Mouse (Mus musculus): ENCODE measurements around the gene Prickle1.
A peak's percentile ranks its signal among the peaks of the same experiment; 100 is the strongest.

Prickle1 gene

DNA sequence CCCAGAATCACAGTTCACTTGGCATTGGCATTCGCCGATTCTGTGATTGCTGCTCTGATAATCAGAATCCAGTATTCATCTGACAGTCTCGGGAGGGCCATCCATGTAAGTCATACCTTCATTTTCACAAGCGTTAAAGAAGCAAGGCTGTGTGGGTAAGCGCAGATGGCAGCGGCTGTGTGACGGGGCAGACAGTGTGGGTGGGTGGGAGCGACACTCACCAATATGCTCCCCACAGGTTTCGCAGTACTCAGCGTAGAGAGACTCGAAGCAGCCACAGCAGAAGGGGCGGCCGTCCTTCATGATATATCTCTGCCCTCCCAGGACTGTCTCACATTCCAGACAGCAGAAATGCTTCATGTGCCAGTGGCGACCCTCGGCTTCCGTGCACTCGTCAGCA is 90.9 kb downstream of the Prickle1 start:
- DNase-seq (ENCODE audit: low spot score) = no peak

DNA sequence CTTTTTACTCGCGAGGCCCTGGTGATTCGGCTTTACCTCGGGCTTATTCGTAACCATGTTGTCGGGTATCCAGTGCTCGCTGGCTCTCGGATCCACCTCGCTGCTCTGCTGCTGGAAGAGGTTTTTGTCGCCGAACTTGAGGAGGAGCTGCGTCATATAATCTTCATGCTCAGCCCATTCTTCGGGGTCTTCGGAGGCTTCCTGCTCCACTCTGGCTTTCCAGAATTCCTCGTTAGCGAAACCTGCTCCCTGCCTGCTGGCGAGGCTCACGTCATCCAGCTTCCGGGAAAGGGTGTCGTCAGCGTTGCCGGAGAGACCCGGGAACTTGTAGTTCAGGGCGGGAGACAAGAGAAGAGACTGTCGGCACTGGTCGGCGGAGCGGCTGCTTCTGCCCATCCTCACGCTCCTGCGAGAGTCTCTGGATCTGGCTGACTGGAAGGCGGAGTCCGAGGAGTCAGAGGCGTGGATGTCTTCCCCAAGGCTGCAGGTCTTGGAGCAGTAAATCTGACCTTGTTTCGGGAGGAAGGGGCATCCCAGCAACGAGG is 92.4 kb downstream of the Prickle1 start:
- DNase-seq (ENCODE audit: low spot score) = no peak

DNA sequence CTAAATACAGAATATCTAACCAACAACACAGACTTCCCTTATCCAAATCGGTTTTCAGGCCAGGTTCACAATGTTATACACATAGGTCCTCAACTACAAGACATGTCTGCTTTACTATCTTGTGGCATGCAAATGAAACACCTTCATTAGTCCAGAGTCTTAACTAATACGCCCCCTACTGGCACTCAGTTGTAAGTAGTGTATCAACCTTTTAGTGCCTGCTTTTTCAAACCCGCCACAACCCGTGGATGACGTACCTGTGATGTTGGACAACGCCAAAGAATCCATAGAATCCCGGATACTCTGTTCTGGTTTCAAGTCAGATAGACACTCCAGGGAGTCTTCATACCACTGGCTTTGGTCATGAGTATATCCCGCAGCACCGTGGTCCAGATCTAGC is 93.0 kb downstream of the Prickle1 start:
- no peak for DNase-seq (ENCODE audit: low spot score)

- no peak for DNase-seq (ENCODE audit: low spot score)
Measured at GRCm38 (mm10) chr15:93499866-93500265, 95.8 kb downstream of the Prickle1 start.

GRCm38 (mm10) chr15:93494700-93495099 is 101.0 kb downstream of the Prickle1 start:
- no peak for DNase-seq (ENCODE audit: low spot score)

GRCm38 (mm10) chr15:93489597-93489996 is 106.1 kb downstream of the Prickle1 start:
- no peak for DNase-seq (ENCODE audit: low spot score)

GRCm38 (mm10) chr15:93486066-93486465 is 109.6 kb downstream of the Prickle1 start:
- DNase-seq (ENCODE audit: low spot score) = no peak

DNA sequence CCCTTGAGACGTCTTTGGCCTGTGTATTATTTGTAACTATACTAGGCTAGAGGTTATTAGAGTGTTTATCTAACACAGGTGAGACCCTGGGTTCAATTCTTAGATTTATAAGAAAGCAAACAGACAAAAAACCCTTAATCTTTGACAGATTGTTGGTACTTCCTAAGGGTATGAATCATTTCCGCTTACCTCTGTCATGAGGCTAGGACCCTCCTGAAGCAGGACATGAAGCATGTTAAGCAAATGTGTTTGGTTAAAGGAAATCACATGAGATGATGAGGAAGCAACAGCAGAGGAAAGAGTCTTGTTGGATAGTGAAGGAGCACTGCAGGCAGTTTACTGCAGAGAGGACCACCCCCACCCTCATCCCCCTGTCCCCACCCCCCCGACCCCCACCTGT is 110.4 kb downstream of the Prickle1 start:
- no peak for DNase-seq (ENCODE audit: low spot score)

GRCm38 (mm10) chr15:93484261-93484710 is 111.4 kb downstream of the Prickle1 start:
- no peak for DNase-seq (ENCODE audit: low spot score)

- no peak for DNase-seq (ENCODE audit: low spot score)
Measured at GRCm38 (mm10) chr15:93481112-93481511, 114.6 kb downstream of the Prickle1 start.

GRCm38 (mm10) chr15:93479445-93479844 is 116.2 kb downstream of the Prickle1 start:
- DNase-seq (ENCODE audit: low spot score) = peak; percentile 58

DNA sequence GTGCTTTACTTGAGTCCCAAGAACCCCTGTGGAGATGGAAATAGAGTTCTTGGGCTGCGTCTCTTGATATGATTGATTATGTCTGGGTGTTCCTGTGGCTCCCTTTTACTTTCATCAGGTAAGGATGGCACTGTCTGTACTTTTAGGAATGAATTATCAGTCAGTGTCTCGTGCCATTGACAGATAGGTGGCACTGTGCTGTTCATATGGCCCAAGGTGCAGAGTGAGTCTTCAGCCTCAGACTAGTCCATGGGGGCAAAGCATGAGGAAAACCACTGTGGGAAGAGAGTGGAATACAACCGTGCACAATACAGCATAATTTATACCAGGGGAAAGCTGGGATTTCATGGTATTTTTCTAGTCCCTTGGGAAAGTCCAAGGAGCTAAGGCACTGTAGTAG is 117.0 kb downstream of the Prickle1 start:
- no peak for DNase-seq (ENCODE audit: low spot score)

DNA sequence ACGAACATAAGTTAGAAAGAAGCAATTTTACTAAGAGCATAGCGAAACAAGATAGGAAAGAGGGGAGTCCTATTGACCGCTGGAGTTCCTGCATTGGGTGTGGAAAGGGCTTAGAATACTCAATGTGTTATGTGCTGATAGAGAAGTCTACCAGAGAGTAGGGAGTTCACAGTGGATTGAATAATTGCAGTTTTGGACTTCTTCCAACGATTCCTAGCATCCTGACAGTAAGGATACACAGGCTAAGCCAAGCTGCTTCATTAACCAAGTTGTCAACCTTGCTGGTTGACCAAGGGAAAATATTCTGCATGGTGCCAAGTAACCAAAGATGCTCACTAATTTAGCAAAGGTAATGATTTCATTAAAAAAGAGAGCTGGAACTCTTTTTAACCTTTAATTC is 118.0 kb downstream of the Prickle1 start:
- no peak for DNase-seq (ENCODE audit: low spot score)

GRCm38 (mm10) chr15:93475688-93476087 is 120.0 kb downstream of the Prickle1 start:
- DNase-seq (ENCODE audit: low spot score) = no peak

- no peak for DNase-seq (ENCODE audit: low spot score)
Measured at GRCm38 (mm10) chr15:93474277-93474676, 121.4 kb downstream of the Prickle1 start.

DNA sequence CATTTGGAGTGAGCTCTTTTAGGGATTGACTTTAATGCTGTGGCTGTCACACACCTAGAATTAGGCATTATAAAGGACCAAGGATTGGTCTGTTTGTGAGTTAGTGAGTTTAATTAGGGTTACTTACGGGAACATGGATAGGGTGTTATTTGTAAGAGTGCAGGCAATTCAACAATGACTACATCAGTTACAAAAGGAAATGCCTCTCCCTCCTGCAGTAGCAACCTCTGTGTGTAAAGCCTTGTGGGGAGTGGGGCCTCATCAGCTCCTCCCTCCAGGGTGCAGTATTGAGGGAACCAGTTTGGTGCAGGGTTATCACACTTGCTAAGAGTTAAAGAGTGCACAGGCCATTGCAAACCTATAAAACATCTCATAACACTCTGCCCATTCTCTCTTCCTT is 123.6 kb downstream of the Prickle1 start:
- no peak for DNase-seq (ENCODE audit: low spot score)

GRCm38 (mm10) chr15:93471651-93472050 is 124.0 kb downstream of the Prickle1 start:
- DNase-seq (ENCODE audit: low spot score) = no peak

DNA sequence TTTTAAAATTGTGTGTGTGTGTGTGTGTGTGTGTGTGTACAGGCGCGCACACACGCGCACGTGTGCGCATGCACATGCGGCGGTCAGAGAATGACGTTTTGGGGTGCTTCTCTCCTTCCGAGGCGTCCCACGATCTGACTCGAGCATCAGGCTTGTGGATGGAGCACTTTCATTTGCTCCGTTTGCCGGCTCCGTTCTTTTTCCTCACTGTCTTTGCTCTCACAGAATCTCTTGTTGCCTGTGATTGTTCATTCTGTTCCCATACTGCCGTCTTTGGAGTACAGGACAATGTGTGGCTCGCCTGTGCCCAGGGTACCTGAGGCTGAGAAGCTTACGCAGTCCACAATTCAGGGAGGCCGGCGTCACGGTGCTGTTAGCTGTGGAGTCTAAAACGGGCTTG is 134.6 kb downstream of the Prickle1 start:
- DNase-seq (ENCODE audit: low spot score) = no peak

- DNase-seq (ENCODE audit: low spot score) = no peak
Measured at GRCm38 (mm10) chr15:93459422-93459821, 136.3 kb downstream of the Prickle1 start.

- DNase-seq (ENCODE audit: low spot score) = no peak
Measured at GRCm38 (mm10) chr15:93456005-93456404, 139.7 kb downstream of the Prickle1 start.

- DNase-seq (ENCODE audit: low spot score) = no peak
Measured at GRCm38 (mm10) chr15:93453296-93453695, 142.4 kb downstream of the Prickle1 start.

Measured in layer of hippocampus, adult 11-12 months (tissue).